Mouse (Mus musculus) hindbrain, embryonic 14.5 days (tissue): ENCODE data around the gene Rpap1. TPM values are rescaled to one million over a fixed set of nuclear protein-coding genes. Genes with fewer than 3 reads are reported as not detected.

Experiments
- ATAC-seq: fragments of 200-750 bp; cut with Nextera tagmentation; 2 replicates; pipeline ENCODE4 v1.8.0; 2017; ENCODE audit warnings: moderate number of reproducible peaks, mild to moderate bottlenecking, moderate TSS enrichment, moderate library complexity; ENCODE audit not compliant: low FRiP score
- DNase-seq: peaks from one replicate; pipeline ENCODE4 v3.0.0-alpha.2; 2015; ENCODE audit warnings: low spot score
- H3K27ac ChIP-seq: fragments of 300-500 bp; sonication (generic); 2 replicates; pipeline ENCODE4 v1.5.1; 2014; ENCODE audit warnings: mild to moderate bottlenecking, moderate library complexity
- H3K27me3 ChIP-seq: fragments of 300-500 bp; sonication (generic); 2 replicates; pipeline ENCODE4 v1.6.1; 2014; ENCODE audit warnings: mild to moderate bottlenecking, low read length, mixed read lengths; ENCODE audit not compliant: control insufficient read depth, insufficient read depth
- H3K36me3 ChIP-seq: fragments of 300-500 bp; sonication (generic); replicated peaks from 2 replicates; pipeline ENCODE4 v1.6.1; 2014; ENCODE audit not compliant: control insufficient read depth, insufficient read depth
- H3K4me1 ChIP-seq: fragments of 300-500 bp; sonication (generic); replicated peaks from 2 replicates; pipeline ENCODE4 v1.6.1; 2014; ENCODE audit warnings: antibody characterized with exemption, low read length, mixed read lengths; ENCODE audit not compliant: control insufficient read depth, insufficient read depth
- H3K4me2 ChIP-seq: fragments of 300-500 bp; sonication (generic); replicated peaks from 2 replicates; pipeline ENCODE4 v1.6.1; 2014; ENCODE audit warnings: mild to moderate bottlenecking, moderate library complexity
- H3K4me3 ChIP-seq: fragments of 300-500 bp; sonication (generic); replicated peaks from 2 replicates; pipeline ENCODE4 v1.5.1; 2014; ENCODE audit warnings: mild to moderate bottlenecking, low read length
- H3K9ac ChIP-seq: fragments of 300-500 bp; sonication (generic); 2 replicates; pipeline ENCODE4 v1.6.1; 2014
- H3K9me3 ChIP-seq: fragments of 300-500 bp; sonication (generic); 2 replicates; pipeline ENCODE4 v1.6.1; 2016; ENCODE audit warnings: low read length; ENCODE audit not compliant: control insufficient read depth
- WGBS: fragments of 180-500 bp; shearing (Covaris S2); extraction: QIAGEN DNeasy Blood & Tissue Kit; methylation state at CpG from one replicate; pipeline ENCODE4 v1.1.7; 2014; 5-methylcytosine and 5-hydroxymethylcytosine counted together
- polyA plus RNA-seq: library from polyadenylated mRNA; unstranded; fragments of >200 nt; fragmentation: Nextera tagmentation; extraction: Ambion mirVana; gene quantifications from 2 replicates; pipeline ENCODE4 v1.2.1, GENCODE M21; 2014

Rpap1 gene
- 15.8 and 18.1 TPM in 2 replicates for polyA plus RNA-seq

GRCm38 (mm10) chr2:119787206-119787883, at the start of gene Rpap1:
TSS of gene Rpap1 (minus strand) at chr2:119787537.
- Histone ChIP-seq H3K36me3 (peaks cover 8% of the 10 kb centered on the region), H3K4me1 (peaks cover 7% of the 10 kb centered on the region)
- under 1% methylated on average over 44 of the region's 44 CpGs for WGBS

GRCm38 (mm10) chr2:119834231-119834630, 46.9 kb upstream of the Rpap1 start:
- DNase-seq (no peak), ATAC-seq (no peak)
- Histone ChIP-seq H3K36me3 (no peaks in the 10 kb centered on the region), H3K4me1 (no peaks in the 10 kb centered on the region), H3K9ac (no peak overlapping the region), H3K4me3 (no peak overlapping the region), H3K9me3 (no peaks in the 10 kb centered on the region), H3K4me2 (no peak overlapping the region), H3K27ac (no peak overlapping the region), H3K27me3 (no peaks in the 10 kb centered on the region)
- 86% methylated on average over 4 of the region's 4 CpGs for WGBS

More at GRCm38 (mm10) chr2:119787206-119787883, at the start of gene Rpap1:
- Histone ChIP-seq H3K4me3 (peak within 1 kb of the TSS; percentile 53), H3K4me2 (peak within 1 kb of the TSS; percentile 84), H3K27me3 (no peaks in the 10 kb centered on the region), H3K9me3 (no peaks in the 10 kb centered on the region), H3K9ac (peak within 1 kb of the TSS; percentile 82), H3K27ac (peak within 1 kb of the TSS; percentile 92)
- peak; percentile 95 for ATAC-seq
- peak; percentile 87 for DNase-seq

GRCm38 (mm10) chr2:119830579-119830978, 43.2 kb upstream of the Rpap1 start:
- H3K9me3 ChIP-seq = no peaks in the 10 kb centered on the region
- H3K4me1 ChIP-seq = no peaks in the 10 kb centered on the region
- no peaks in the 10 kb centered on the region for H3K27me3 ChIP-seq
- no peak overlapping the region for H3K4me2 ChIP-seq
- H3K36me3 ChIP-seq = no peaks in the 10 kb centered on the region
- WGBS = 69% methylated on average over 2 of the region's 2 CpGs
- no peak overlapping the region for H3K9ac ChIP-seq
- ATAC-seq = no peak
- no peak for DNase-seq
- no peak overlapping the region for H3K4me3 ChIP-seq
- no peak overlapping the region for H3K27ac ChIP-seq

- Histone ChIP-seq H3K4me2 (no peak overlapping the region), H3K36me3 (no peaks in the 10 kb centered on the region; the same call in 1 of the 2 replicates), H3K4me1 (no peaks in the 10 kb centered on the region), H3K9me3 (no peaks in the 10 kb centered on the region), H3K4me3 (no peak overlapping the region), H3K27ac (no peak overlapping the region), H3K27me3 (no peaks in the 10 kb centered on the region), H3K9ac (no peak overlapping the region)
- DNase-seq (no peak), ATAC-seq (no peak)
- WGBS = 72% methylated on average over 9 of the region's 9 CpGs
Observed at GRCm38 (mm10) chr2:119821136-119821535, 33.8 kb upstream of the Rpap1 start.

GRCm38 (mm10) chr2:119818668-119819272, 31.4 kb upstream of the Rpap1 start:
- peaks cover 2% of the 10 kb centered on the region; the same call in 1 of the 2 replicates for H3K36me3 ChIP-seq
- 71% methylated on average over 9 of the region's 9 CpGs for WGBS
- H3K9me3 ChIP-seq = no peaks in the 10 kb centered on the region
- no peaks in the 10 kb centered on the region for H3K27me3 ChIP-seq
- no peaks in the 10 kb centered on the region; the same call in 1 of the 2 replicates for H3K4me1 ChIP-seq
- no peak overlapping the region for H3K27ac ChIP-seq
- no peak overlapping the region for H3K4me2 ChIP-seq
- H3K4me3 ChIP-seq = no peak overlapping the region
- ATAC-seq (no peak), DNase-seq (no peak)
- no peak overlapping the region for H3K9ac ChIP-seq

- Histone ChIP-seq H3K4me2 (no peak overlapping the region), H3K4me1 (no peaks in the 10 kb centered on the region; the same call in 1 of the 2 replicates), H3K36me3 (peaks cover 11% of the 10 kb centered on the region), H3K27me3 (no peaks in the 10 kb centered on the region), H3K4me3 (no peak overlapping the region), H3K9ac (no peak overlapping the region), H3K9me3 (no peaks in the 10 kb centered on the region), H3K27ac (no peak overlapping the region)
- DNase-seq = peak; percentile 48
- ATAC-seq = peak; percentile 83; the same call in 1 of the 2 replicates
- 62% methylated on average over 5 of the region's 5 CpGs for WGBS
Observed at GRCm38 (mm10) chr2:119817047-119817446, 29.7 kb upstream of the Rpap1 start.

GRCm38 (mm10) chr2:119816611-119817010, 29.3 kb upstream of the Rpap1 start:
- 92% methylated on average over 13 of the region's 13 CpGs for WGBS
- H3K27ac ChIP-seq = no peak overlapping the region
- ATAC-seq = no peak

GRCm38 (mm10) chr2:119814376-119814933, 27.1 kb upstream of the Rpap1 start:
- H3K4me1 ChIP-seq = no peaks in the 10 kb centered on the region; the same call in 1 of the 2 replicates
- no peak overlapping the region for H3K9ac ChIP-seq
- no peak overlapping the region for H3K4me3 ChIP-seq
- no peaks in the 10 kb centered on the region for H3K27me3 ChIP-seq
- H3K27ac ChIP-seq = no peak overlapping the region
- ATAC-seq (peak; percentile 38; the same call in 1 of the 2 replicates), DNase-seq (peak; percentile 57)
- peaks cover 18% of the 10 kb centered on the region for H3K36me3 ChIP-seq
- WGBS = 66% methylated on average over 7 of the region's 7 CpGs
- H3K4me2 ChIP-seq = no peak overlapping the region
- no peaks in the 10 kb centered on the region for H3K9me3 ChIP-seq

More at GRCm38 (mm10) chr2:119816611-119817010, 29.3 kb upstream of the Rpap1 start:
- Histone ChIP-seq H3K4me3 (no peak overlapping the region), H3K4me1 (no peaks in the 10 kb centered on the region; the same call in 1 of the 2 replicates), H3K9me3 (no peaks in the 10 kb centered on the region), H3K4me2 (no peak overlapping the region), H3K27me3 (no peaks in the 10 kb centered on the region), H3K9ac (no peak overlapping the region), H3K36me3 (peaks cover 13% of the 10 kb centered on the region)
- DNase-seq = no peak

- H3K4me1 ChIP-seq = no peaks in the 10 kb centered on the region; the same call in 1 of the 2 replicates
- H3K9ac ChIP-seq = no peak overlapping the region
- peaks cover 29% of the 10 kb centered on the region for H3K36me3 ChIP-seq
- no peak overlapping the region for H3K4me3 ChIP-seq
- no peaks in the 10 kb centered on the region for H3K9me3 ChIP-seq
- no peaks in the 10 kb centered on the region for H3K27me3 ChIP-seq
- no peak overlapping the region for H3K27ac ChIP-seq
- no peak overlapping the region for H3K4me2 ChIP-seq
- WGBS = 90% methylated on average over 14 of the region's 14 CpGs
- ATAC-seq (no peak), DNase-seq (no peak)
Observed at GRCm38 (mm10) chr2:119811490-119812146, 24.3 kb upstream of the Rpap1 start.
